28 mouse cellular contexts compared by ENCODE assay signal in genomic region chr14:118977136-118977816, GRCm38 (mm10). TPM values are rescaled to one million over a fixed set of nuclear protein-coding genes. Genes with fewer than 3 reads are reported as not detected.
DNase-seq lines count a peak whose midpoint lies in the region; ATAC-seq and TF ChIP-seq lines count a peak whose summit lies in the region.
"Had no signal": no experiment of that assay in that cellular context is flagged by ENCODE, and none has a peak within 500 bp of the region (broad histone marks: within the 10 kb centered on the region; RNA-seq: fewer than 3 reads in every experiment).

No protein-coding gene starts in this region.

- TF ChIP-seq EP300 in heart, adult 2 months (IDR thresholded peaks at IDR 0.05; ENCODE audit: insufficient read depth, low read depth, low read length), result no peak

- no peak overlapping the region for H3K4me3 ChIP-seq in heart, embryonic 10.5 days
- no peak overlapping the region for H3K4me3 ChIP-seq in heart, adult 2 months
- H3K4me3 ChIP-seq in E14TG2a.4 (replicated peaks; ENCODE audit: low read length), result peak overlapping the region; percentile 61
- H3K4me3 ChIP-seq: embryonic facial prominence, embryonic 10.5 days; embryonic facial prominence, embryonic 13.5 days; erythroblast, embryonic 14.5 days; forebrain, embryonic 10.5 days; forebrain, embryonic 13.5 days; hindbrain, embryonic 12.5 days; hindbrain, embryonic 15.5 days; intestine, embryonic 15.5 days had no signal

- H3K79me2 ChIP-seq in heart, adult 2 months (replicated peaks; ENCODE audit: control insufficient read depth, insufficient read depth, low read length), result no peaks in the 10 kb centered on the region

- intact Hi-C loops in heart, adult 2 months (cut with DNase I), result no loop called here

- 73% methylated on average over 8 of the region's 8 CpGs for WGBS in heart, embryonic 10.5 days
- WGBS in heart, adult 2 months, result 74% methylated on average over 8 of the region's 8 CpGs

- H3K27me3 ChIP-seq in heart, embryonic 10.5 days (ENCODE audit: insufficient read depth, poor library complexity, severe bottlenecking), result no peaks in the 10 kb centered on the region
- no peaks in the 10 kb centered on the region for H3K27me3 ChIP-seq in heart, adult 2 months (ENCODE audit: control insufficient read depth, insufficient read depth, low read length)
- H3K27me3 ChIP-seq in E14TG2a.4 (ENCODE audit: insufficient read depth, low read length), result no peaks in the 10 kb centered on the region
- H3K27me3 ChIP-seq: CH12.LX; embryonic facial prominence, embryonic 13.5 days; forebrain, embryonic 13.5 days; hindbrain, embryonic 12.5 days; hindbrain, embryonic 15.5 days; intestine, embryonic 15.5 days had no signal

- TF ChIP-seq CTCF in heart, adult 2 months (IDR thresholded peaks at IDR 0.05), result no peak
- no peak for TF ChIP-seq CTCF in E14TG2a.4 (conservative IDR thresholded peaks at IDR 0.05; ENCODE audit: low read length)

- no peaks in the 10 kb centered on the region for H3K4me1 ChIP-seq in heart, embryonic 10.5 days
- H3K4me1 ChIP-seq in heart, adult 2 months (ENCODE audit: control insufficient read depth, insufficient read depth, low read length), result no peaks in the 10 kb centered on the region
- peaks cover 56% of the 10 kb centered on the region for H3K4me1 ChIP-seq in E14TG2a.4 (replicated peaks; ENCODE audit: low read depth, low read length)
- H3K4me1 ChIP-seq: embryonic facial prominence, embryonic 10.5 days; embryonic facial prominence, embryonic 13.5 days; forebrain, embryonic 10.5 days; forebrain, embryonic 13.5 days; hindbrain, embryonic 12.5 days; hindbrain, embryonic 15.5 days; intestine, embryonic 15.5 days had no signal

- H3K9ac ChIP-seq in heart, adult 2 months (ENCODE audit: low read depth, low read length), result no peak overlapping the region
- H3K9ac ChIP-seq: embryonic facial prominence, embryonic 13.5 days; forebrain, embryonic 13.5 days; hindbrain, embryonic 12.5 days; hindbrain, embryonic 15.5 days; intestine, embryonic 15.5 days had no signal

- no peaks in the 10 kb centered on the region for H3K9me3 ChIP-seq in heart, embryonic 10.5 days
- no peaks in the 10 kb centered on the region for H3K9me3 ChIP-seq in E14TG2a.4 (ENCODE audit: low read length)
- H3K9me3 ChIP-seq: embryonic facial prominence, embryonic 10.5 days; embryonic facial prominence, embryonic 13.5 days; forebrain, embryonic 10.5 days; forebrain, embryonic 13.5 days; hindbrain, embryonic 12.5 days; hindbrain, embryonic 15.5 days; intestine, embryonic 15.5 days had no signal

- H3K27ac ChIP-seq in heart, embryonic 10.5 days, result no peak overlapping the region
- H3K27ac ChIP-seq in heart, adult 2 months, result no peak overlapping the region
- H3K27ac ChIP-seq: embryonic facial prominence, embryonic 10.5 days; embryonic facial prominence, embryonic 13.5 days; forebrain, embryonic 10.5 days; forebrain, embryonic 13.5 days; hindbrain, embryonic 12.5 days; hindbrain, embryonic 15.5 days; intestine, embryonic 15.5 days had no signal

- no peak for ATAC-seq in erythroid progenitor cell, adult 5-6 weeks (replicated peaks; ENCODE audit: low FRiP score, poor library complexity, severe bottlenecking)
- ATAC-seq: forebrain, embryonic 13.5 days; forebrain, embryonic 16.5 days; intestine, embryonic 15.5 days had no signal

- H3K36me3 ChIP-seq in heart, embryonic 10.5 days, result peaks cover 81% of the 10 kb centered on the region
- peaks cover 6% of the 10 kb centered on the region for H3K36me3 ChIP-seq in heart, adult 2 months (ENCODE audit: control insufficient read depth, insufficient read depth, low read length)
- peaks cover 55% of the 10 kb centered on the region for H3K36me3 ChIP-seq in E14TG2a.4 (ENCODE audit: insufficient read depth, low read length)

- peak; percentile 45 for DNase-seq in heart, embryonic 10.5 days (ENCODE audit: low spot score)
- no peak for DNase-seq in heart, adult 2 months
- DNase-seq in ES-CJ7 (ENCODE audit: low read depth, low spot score) (peak; percentile 89), WW6 (ENCODE audit: low read depth, low spot score) (peak; percentile 45)
- DNase-seq in thymus, postnatal 0 days (ENCODE audit: low spot score), result no peak
- DNase-seq: adrenal gland, adult 2 months; adrenal gland, postnatal 14 days; B cell, adult 2 months; cerebellum, adult 11 months; cerebellum, adult 2 months; cerebellum, adult 9-11 months; cerebellum, postnatal 25 days; gastrocnemius, postnatal 10 days; gastrocnemius, postnatal 36 days; kidney, adult 11 months had no signal

- TF ChIP-seq POLR2A in heart, adult 2 months (IDR thresholded peaks at IDR 0.05; ENCODE audit: insufficient read depth, low read depth, low read length), result no peak

RNA-seq across cellular contexts. Expression of gene Dnajc3, which starts 39.5 kb away (rescaled TPM):
- 38.0 and 44.3 TPM in 2 replicates for polyA plus RNA-seq in heart, embryonic 10.5 days (2016; fragmentation: Nextera tagmentation; extraction: Ambion mirVana)
- total RNA-seq in heart, adult 2 months (2021), result 10 to 100 TPM; 32.5 to 33.4 TPM
- 8.5 and 20.2 TPM in 2 replicates for polyA plus RNA-seq in heart, adult 2 months (2012; rRNA removed)
- 20.5 and 32.7 TPM in 2 replicates for total RNA-seq in erythroid progenitor cell, adult 5-6 weeks (2015; ENCODE audit: low replicate concordance)
- 27.8 and 51.5 TPM in 2 replicates for total RNA-seq in erythroid progenitor cell, adult 5-6 weeks (2017; ENCODE audit: low replicate concordance)
- 70.1 and 70.8 TPM in 2 replicates for polyA plus RNA-seq in thymus, postnatal 0 days (2015; fragmentation: Nextera tagmentation; extraction: Ambion mirVana)

RNA-seq across cellular contexts. Expression of gene Dzip1, which starts 52.0 kb away (rescaled TPM):
- 8.8 and 15.3 TPM in 2 replicates for polyA plus RNA-seq in heart, embryonic 10.5 days (2016; fragmentation: Nextera tagmentation; extraction: Ambion mirVana)
- 1 to 10 TPM; 1.9 to 2.8 TPM for total RNA-seq in heart, adult 2 months (2021)
- 2.2 and 2.8 TPM in 2 replicates for polyA plus RNA-seq in heart, adult 2 months (2012; rRNA removed)
- total RNA-seq in erythroid progenitor cell, adult 5-6 weeks (2015; ENCODE audit: low replicate concordance), result 1.8 TPM in 1 of 2 replicates, not detected in the other
- 0.61 TPM in 1 of 2 replicates, not detected in the other for total RNA-seq in erythroid progenitor cell, adult 5-6 weeks (2017; ENCODE audit: low replicate concordance)
- 17.6 and 23.6 TPM in 2 replicates for polyA plus RNA-seq in thymus, postnatal 0 days (2015; fragmentation: Nextera tagmentation; extraction: Ambion mirVana)
- total RNA-seq: granulocyte monocyte progenitor cell, adult 5-6 weeks had no signal

Comparison
In these comparisons a context has a peak if more than half of its experiments do, and no peak if none do; other contexts are left out.
1. DNase-seq: peak in heart, embryonic 10.5 days (single experiment), ES-CJ7 (single experiment) and WW6 (single experiment); none in heart, adult 2 months (0 of 2) and thymus, postnatal 0 days (single experiment).